Mouse (Mus musculus) liver, adult 2 months (tissue): ENCODE data around the gene Gm15737. TPM values are rescaled to one million over a fixed set of nuclear protein-coding genes. Genes with fewer than 3 reads are reported as not detected.

Source experiments
- DNase-seq: peaks from one replicate; pipeline ENCODE4 v3.0.0-alpha.2; 2011; ENCODE audit warnings: low read depth, low spot score; ENCODE audit errors: extremely low read depth
- H3K27ac ChIP-seq: fragments of 200-500 bp; replicated peaks from 2 replicates; pipeline ENCODE4 v1.5.1; 2012; ENCODE audit warnings: low read depth, mild to moderate bottlenecking, control low read depth, inconsistent platforms, low read length; ENCODE audit not compliant: insufficient read depth
- H3K27me3 ChIP-seq: fragments of 200-500 bp; 2 replicates; pipeline ENCODE4 v1.6.1; 2012; ENCODE audit warnings: mild to moderate bottlenecking, moderate library complexity, low read length, inconsistent platforms; ENCODE audit not compliant: control insufficient read depth, insufficient read depth
- H3K36me3 ChIP-seq: fragments of 200-500 bp; 2 replicates; pipeline ENCODE4 v1.6.1; 2012; ENCODE audit warnings: low read length, inconsistent platforms; ENCODE audit not compliant: control insufficient read depth, insufficient read depth
- H3K4me1 ChIP-seq: fragments of 200-500 bp; 2 replicates; pipeline ENCODE4 v1.6.1; 2011; ENCODE audit warnings: low read length; ENCODE audit not compliant: control insufficient read depth, insufficient read depth
- H3K4me3 ChIP-seq: fragments of 200-500 bp; 2 replicates; pipeline ENCODE4 v1.5.1; 2011; ENCODE audit warnings: low read depth, mild to moderate bottlenecking, control low read depth, low read length, moderate library complexity; ENCODE audit not compliant: insufficient read depth
- H3K79me2 ChIP-seq: fragments of 200-500 bp; 2 replicates; pipeline ENCODE4 v1.6.1; 2012; ENCODE audit warnings: inconsistent platforms, mild to moderate bottlenecking, low read length, moderate library complexity; ENCODE audit not compliant: control insufficient read depth, insufficient read depth
- H3K9ac ChIP-seq: fragments of 200-500 bp; 2 replicates; pipeline ENCODE4 v1.6.1; 2012; ENCODE audit warnings: low read depth, mild to moderate bottlenecking, control low read depth, inconsistent platforms, low read length
- CTCF ChIP-seq: fragments of 200-500 bp; IDR thresholded peaks from 2 replicates; pipeline ENCODE4 v1.5.1; 2011; ENCODE audit warnings: low read depth, low read length, control low read depth
- POLR2A ChIP-seq: fragments of 200-500 bp; IDR thresholded peaks from 2 replicates; pipeline ENCODE4 v1.6.1; 2011; ENCODE audit warnings: low read length, control low read depth; ENCODE audit not compliant: insufficient read depth; ENCODE audit errors: extremely low read depth
- WGBS: fragments of 180-500 bp; shearing (Covaris S2); methylation state at CpG from one replicate; pipeline ENCODE4 v1.1.7; 2018; 5-methylcytosine and 5-hydroxymethylcytosine counted together
- polyA plus RNA-seq: library from polyadenylated mRNA; depleted of rRNA; stranded (reverse); fragments of >200 nt; gene quantifications from 2 replicates; pipeline ENCODE4 v1.2.3, GENCODE M21; 2012
- total RNA-seq: library from RNA; depleted of rRNA; stranded (reverse); fragments of >200 nt; gene quantifications from 2 replicates; pipeline ENCODE4 v1.2.3, GENCODE M21; 2014

Gm15737 gene
- total and polyA plus RNA-seq, 2 experiments = not detected

DNA sequence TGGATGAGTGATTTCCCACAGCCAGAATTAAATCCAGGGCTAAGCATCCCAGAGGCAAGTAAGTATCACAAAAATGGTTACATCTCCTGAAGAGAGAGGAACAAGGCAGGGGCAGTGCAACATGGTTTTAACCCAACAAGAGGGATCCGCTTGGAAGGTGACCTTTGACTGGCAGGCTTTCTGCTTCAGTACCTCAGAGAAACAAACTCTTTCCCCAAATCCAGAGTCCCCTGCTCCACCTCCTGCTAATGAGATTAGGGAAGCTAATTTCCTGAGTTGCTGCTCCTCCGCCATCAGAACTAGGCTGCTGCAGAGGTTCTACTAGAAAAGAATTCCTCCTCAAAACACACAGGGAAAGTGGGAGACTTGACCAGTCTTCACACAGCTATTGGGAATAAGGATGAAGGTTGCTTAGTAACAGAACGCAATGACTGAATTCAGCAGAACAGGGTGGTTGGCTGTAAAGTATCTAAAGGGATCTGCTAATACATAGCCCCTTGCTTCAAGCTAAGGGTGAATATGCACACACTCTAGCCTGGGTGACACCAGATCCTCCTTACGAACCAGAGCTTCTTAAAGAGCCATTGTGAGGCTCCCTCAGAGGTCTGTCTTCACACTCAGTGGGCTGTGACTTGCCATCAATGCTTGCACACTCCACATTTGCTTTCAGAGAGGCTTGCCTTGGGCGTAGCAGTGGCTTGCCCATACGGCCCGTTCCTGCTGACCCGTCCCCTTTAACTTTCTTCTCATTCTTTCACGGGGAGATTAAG lies 14.2 kb downstream of the Gm15737 start:
- no peaks in the 10 kb centered on the region for H3K36me3 ChIP-seq
- H3K9ac ChIP-seq = no peak overlapping the region
- no peaks in the 10 kb centered on the region for H3K4me1 ChIP-seq
- no peak overlapping the region for H3K27ac ChIP-seq
- no peak for DNase-seq
- TF ChIP-seq CTCF (no peak), POLR2A (no peak)
- WGBS = 69% methylated on average over 9 of the region's 9 CpGs
- no peaks in the 10 kb centered on the region for H3K79me2 ChIP-seq
- H3K27me3 ChIP-seq = no peaks in the 10 kb centered on the region
- H3K4me3 ChIP-seq = no peak overlapping the region

DNA sequence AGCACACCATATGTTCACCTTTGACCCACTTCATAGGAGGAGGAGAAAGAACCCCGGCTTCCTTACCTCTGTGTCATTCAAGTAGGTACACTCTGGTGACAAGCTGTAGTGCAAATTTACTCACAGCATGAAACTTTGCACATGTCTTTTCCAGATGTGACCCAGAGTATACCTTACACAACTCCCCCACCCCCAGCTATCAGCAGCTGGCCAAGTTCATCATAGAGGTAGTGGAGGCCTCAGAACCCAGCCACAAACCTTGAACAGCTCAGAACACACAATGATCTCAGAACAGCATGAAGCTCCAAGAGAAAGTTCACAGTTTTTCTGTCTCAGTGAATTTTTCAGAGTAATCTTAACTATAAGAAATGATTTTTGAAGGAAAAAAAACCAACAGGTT lies 22.4 kb downstream of the Gm15737 start:
- no peak overlapping the region for H3K9ac ChIP-seq
- no peak overlapping the region for H3K27ac ChIP-seq
- no peaks in the 10 kb centered on the region for H3K4me1 ChIP-seq
- TF ChIP-seq CTCF (no peak), POLR2A (no peak)
- H3K27me3 ChIP-seq = no peaks in the 10 kb centered on the region
- H3K79me2 ChIP-seq = no peaks in the 10 kb centered on the region
- H3K4me3 ChIP-seq = no peak overlapping the region
- no peak for DNase-seq
- H3K36me3 ChIP-seq = no peaks in the 10 kb centered on the region
- 51% methylated on average over 1 of the region's 1 CpGs for WGBS

GRCm38 (mm10) chr6:92904037-92904436 lies 34.9 kb downstream of the Gm15737 start:
- H3K9ac ChIP-seq = no peak overlapping the region
- H3K27ac ChIP-seq = no peak overlapping the region
- no peaks in the 10 kb centered on the region for H3K36me3 ChIP-seq
- 63% methylated on average over 1 of the region's 1 CpGs for WGBS
- H3K4me3 ChIP-seq = no peak overlapping the region
- DNase-seq = no peak
- no peaks in the 10 kb centered on the region for H3K4me1 ChIP-seq
- TF ChIP-seq CTCF = no peak
- TF ChIP-seq POLR2A = no peak
- H3K79me2 ChIP-seq = no peaks in the 10 kb centered on the region
- no peaks in the 10 kb centered on the region for H3K27me3 ChIP-seq

DNA sequence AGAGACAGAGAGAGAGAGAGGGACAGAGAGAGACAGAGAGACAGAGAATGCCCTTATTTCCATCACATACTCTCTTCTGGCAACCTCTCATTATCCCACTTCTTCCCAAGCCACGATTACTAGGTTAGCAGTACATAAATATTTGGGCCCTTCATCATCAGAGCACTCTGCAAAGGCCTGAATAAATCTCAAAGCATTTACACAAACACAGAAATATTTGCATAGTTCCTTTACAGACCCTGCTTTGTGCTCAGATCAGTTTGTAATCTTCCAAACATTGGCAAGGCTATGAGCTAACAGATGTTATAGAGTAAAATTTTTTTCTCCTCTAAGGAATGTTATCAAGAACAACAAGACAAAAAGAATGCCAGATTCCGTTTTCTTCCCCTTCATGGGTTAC lies 35.3 kb downstream of the Gm15737 start:
- H3K9ac ChIP-seq = no peak overlapping the region
- no peak overlapping the region for H3K4me3 ChIP-seq
- no peak for DNase-seq
- H3K79me2 ChIP-seq = no peaks in the 10 kb centered on the region
- H3K36me3 ChIP-seq = no peaks in the 10 kb centered on the region
- H3K4me1 ChIP-seq = no peaks in the 10 kb centered on the region
- H3K27ac ChIP-seq = no peak overlapping the region
- WGBS = 47% methylated on average over 2 of the region's 2 CpGs
- no peaks in the 10 kb centered on the region for H3K27me3 ChIP-seq
- TF ChIP-seq POLR2A = no peak
- TF ChIP-seq CTCF = no peak

DNA sequence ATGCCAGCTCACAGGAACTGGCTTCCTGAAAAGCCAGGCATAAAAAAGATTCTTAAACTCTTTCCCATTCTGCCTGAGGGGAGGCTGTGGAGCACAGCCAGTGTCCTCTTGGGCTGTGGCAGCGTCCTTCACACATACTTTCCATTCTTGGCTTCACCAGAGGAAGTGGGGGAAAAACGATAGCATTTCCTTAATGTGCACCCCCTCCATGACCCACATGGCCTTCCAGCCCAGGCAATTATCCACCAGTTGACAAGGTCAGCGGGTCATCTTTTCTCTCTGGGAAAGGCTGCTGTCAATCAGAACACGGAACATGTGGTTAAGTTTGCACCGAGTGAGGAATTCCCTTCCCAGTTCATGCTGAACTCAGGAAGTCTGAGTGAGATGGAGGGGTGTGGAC lies 36.8 kb downstream of the Gm15737 start:
- TF ChIP-seq POLR2A (no peak), CTCF (peak; percentile 23; the same call in 1 of the 2 replicates)

DNA sequence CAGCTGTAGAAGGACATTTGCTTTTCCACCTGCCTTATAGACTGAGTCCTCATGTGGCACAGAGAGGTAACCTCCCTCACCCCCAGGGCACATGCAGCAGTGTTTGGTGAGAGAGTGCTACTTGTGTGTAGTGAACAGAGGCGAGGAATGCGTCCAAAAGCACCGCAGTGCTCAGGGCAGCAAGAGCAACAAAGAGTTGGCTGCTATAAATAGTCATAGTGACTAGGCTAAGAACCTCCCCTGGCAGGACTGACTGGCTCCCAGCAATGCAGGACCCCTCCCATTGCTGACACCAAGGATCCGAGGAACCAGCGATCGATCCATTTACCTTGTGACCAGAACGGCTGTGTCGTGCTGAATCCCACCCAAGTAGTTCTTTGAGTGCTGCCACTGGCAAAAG lies 40.2 kb downstream of the Gm15737 start:
- H3K4me3 ChIP-seq = no peak overlapping the region
- no peak overlapping the region for H3K9ac ChIP-seq
- no peaks in the 10 kb centered on the region for H3K79me2 ChIP-seq
- H3K27me3 ChIP-seq = no peaks in the 10 kb centered on the region
- no peak for TF ChIP-seq CTCF
- TF ChIP-seq POLR2A = no peak
- H3K36me3 ChIP-seq = no peaks in the 10 kb centered on the region
- WGBS = 87% methylated on average over 8 of the region's 8 CpGs
- no peaks in the 10 kb centered on the region for H3K4me1 ChIP-seq
- DNase-seq = no peak
- H3K27ac ChIP-seq = no peak overlapping the region

More for the DNA sequence above, 36.8 kb downstream of the Gm15737 start:
- H3K4me3 ChIP-seq = no peak overlapping the region
- no peaks in the 10 kb centered on the region for H3K27me3 ChIP-seq
- H3K9ac ChIP-seq = no peak overlapping the region
- no peaks in the 10 kb centered on the region for H3K79me2 ChIP-seq
- no peaks in the 10 kb centered on the region for H3K4me1 ChIP-seq
- no peaks in the 10 kb centered on the region for H3K36me3 ChIP-seq
- peak; percentile 43 for DNase-seq
- 22% methylated on average over 5 of the region's 5 CpGs for WGBS
- no peak overlapping the region; the same call in 1 of the 2 replicates for H3K27ac ChIP-seq
